Mouse (Mus musculus) midbrain, embryonic 11.5 days (tissue): ENCODE results near the gene Gpatch4. TPM values are rescaled to one million over a fixed set of nuclear protein-coding genes. Genes with fewer than 3 reads are reported as not detected.

Experiments
- ATAC-seq: fragments of 200-750 bp; cut with Nextera tagmentation; 2 replicates; pipeline ENCODE4 v1.8.0; 2017; ENCODE audit warnings: moderate TSS enrichment, moderate library complexity; ENCODE audit not compliant: low FRiP score
- DNase-seq: peaks from one replicate; pipeline ENCODE4 v3.0.0; 2015; ENCODE audit warnings: low spot score; ENCODE audit errors: missing footprints
- H3K27ac ChIP-seq: fragments of 300-500 bp; sonication (generic); 2 replicates; pipeline ENCODE4 v1.5.1; 2014; ENCODE audit warnings: low read depth, low read length
- H3K27me3 ChIP-seq: fragments of 300-500 bp; sonication (generic); 2 replicates; pipeline ENCODE4 v1.6.1; 2014; ENCODE audit warnings: mild to moderate bottlenecking, low read length, moderate library complexity, mixed read lengths; ENCODE audit not compliant: control insufficient read depth, insufficient read depth
- H3K36me3 ChIP-seq: fragments of 300-500 bp; sonication (generic); 2 replicates; pipeline ENCODE4 v1.6.1; 2014; ENCODE audit warnings: mild to moderate bottlenecking, low read length, moderate library complexity, mixed read lengths; ENCODE audit not compliant: control insufficient read depth, insufficient read depth
- H3K4me1 ChIP-seq: fragments of 300-500 bp; sonication (generic); 2 replicates; pipeline ENCODE4 v1.6.1; 2014; ENCODE audit warnings: low read length; ENCODE audit not compliant: control insufficient read depth, insufficient read depth
- H3K4me2 ChIP-seq: fragments of 300-500 bp; sonication (generic); 2 replicates; pipeline ENCODE4 v1.6.1; 2014; ENCODE audit warnings: mild to moderate bottlenecking, moderate library complexity
- H3K4me3 ChIP-seq: fragments of 300-500 bp; sonication (generic); 2 replicates; pipeline ENCODE4 v1.5.1; 2014; ENCODE audit warnings: low read depth, low read length
- H3K9ac ChIP-seq: fragments of 300-500 bp; sonication (generic); 2 replicates; pipeline ENCODE4 v1.6.1; 2014; ENCODE audit warnings: low read length
- H3K9me3 ChIP-seq: fragments of 300-500 bp; sonication (generic); 2 replicates; pipeline ENCODE4 v1.6.1; 2016; ENCODE audit warnings: low read length; ENCODE audit not compliant: control insufficient read depth
- WGBS: fragments of 180-500 bp; shearing (Covaris S2); extraction: QIAGEN DNeasy Blood & Tissue Kit; methylation state at CpG from one replicate; pipeline ENCODE4 v1.1.7; 2014; 5-methylcytosine and 5-hydroxymethylcytosine counted together
- polyA plus RNA-seq: library from polyadenylated mRNA; unstranded; fragments of >200 nt; fragmentation: Nextera tagmentation; extraction: Ambion mirVana; gene quantifications from 2 replicates; pipeline ENCODE4 v1.2.1, GENCODE M21; 2014

Gpatch4 gene
- polyA plus RNA-seq: 31.8 and 32.9 TPM in 2 replicates

DNA sequence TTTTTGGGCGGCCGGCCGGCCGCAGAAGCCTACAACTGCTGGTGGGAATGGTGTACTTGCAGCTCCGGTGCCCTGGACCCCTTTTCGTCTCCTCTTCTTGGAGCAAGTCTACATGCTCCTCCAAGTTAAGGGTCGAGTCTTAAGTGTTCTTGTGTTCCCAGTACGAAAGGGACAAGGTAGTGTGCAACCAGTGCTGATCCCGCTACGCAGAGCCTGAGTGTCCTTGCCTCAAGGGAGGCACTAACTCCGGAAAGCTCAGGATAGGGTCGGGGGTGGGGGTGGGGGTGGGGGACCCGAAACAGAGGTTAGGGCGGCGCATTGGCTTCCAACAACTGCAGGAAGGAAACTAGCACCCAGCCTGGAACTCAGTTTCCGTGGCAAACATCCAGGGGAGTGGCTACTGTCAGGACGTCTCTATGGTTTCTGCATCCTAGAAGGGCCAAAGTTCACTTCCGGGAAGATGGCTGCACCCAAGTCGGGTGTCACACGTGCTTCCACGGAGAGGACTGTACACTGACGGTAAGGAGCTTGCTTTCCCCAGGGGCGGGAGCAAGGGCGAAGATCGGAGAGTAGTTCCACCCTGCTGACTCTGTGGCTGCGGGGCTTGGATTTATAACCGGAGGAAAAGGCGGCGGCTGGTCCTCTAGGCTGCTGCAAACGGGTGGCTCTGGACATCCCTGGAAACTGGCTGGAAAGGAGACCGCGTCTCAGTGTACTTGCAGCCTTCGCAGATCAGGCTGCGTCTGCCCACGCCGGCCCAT, at the start of gene Gpatch4:
TSS of gene Gpatch4 (plus strand) at position 448 of the 761 bp plus-strand sequence.
- DNase-seq: peak; percentile 99
- WGBS: 9% methylated on average over 36 of the region's 36 CpGs
- H3K9ac ChIP-seq: peak within 1 kb of the TSS; percentile 64
- H3K4me2 ChIP-seq: peak within 1 kb of the TSS; percentile 76
- H3K4me1 ChIP-seq: peaks cover 8% of the 10 kb centered on the region
- no peaks in the 10 kb centered on the region for H3K36me3 ChIP-seq
- peak; percentile 90 for ATAC-seq
- no peaks in the 10 kb centered on the region for H3K27me3 ChIP-seq
- no peaks in the 10 kb centered on the region for H3K9me3 ChIP-seq
- peak within 1 kb of the TSS; percentile 66 for H3K4me3 ChIP-seq
- H3K27ac ChIP-seq: no peak within 1 kb of the TSS; the same call in 1 of the 2 replicates

DNA sequence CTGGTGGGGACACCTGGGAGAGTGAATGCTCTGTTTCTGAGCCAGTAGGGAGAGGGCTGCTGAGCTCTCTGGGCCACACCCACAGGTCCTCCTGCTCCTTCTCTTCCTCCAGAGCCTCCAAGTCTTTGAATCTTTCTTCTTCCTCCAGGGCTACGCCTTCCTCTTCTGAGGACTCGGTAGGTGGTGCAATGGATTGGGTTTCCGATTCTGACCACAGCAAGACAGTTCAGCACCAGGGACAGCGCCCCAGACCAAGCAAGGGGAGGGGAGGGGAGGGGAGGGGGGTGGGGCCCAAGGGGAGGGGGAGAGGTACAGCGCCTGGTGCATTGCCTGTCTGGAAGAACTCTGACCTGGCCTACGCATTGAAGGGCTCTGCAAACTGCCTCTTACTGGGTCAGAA, 49.5 kb upstream of the Gpatch4 start:
- 2% methylated on average over 6 of the region's 6 CpGs for WGBS
- Histone ChIP-seq H3K4me1 (peaks cover 4% of the 10 kb centered on the region), H3K9me3 (no peaks in the 10 kb centered on the region), H3K9ac (no peak overlapping the region), H3K36me3 (no peaks in the 10 kb centered on the region), H3K27me3 (peaks cover 52% of the 10 kb centered on the region), H3K4me2 (no peak overlapping the region), H3K27ac (no peak overlapping the region), H3K4me3 (no peak overlapping the region)
- DNase-seq: peak; percentile 92
- no peak for ATAC-seq

DNA sequence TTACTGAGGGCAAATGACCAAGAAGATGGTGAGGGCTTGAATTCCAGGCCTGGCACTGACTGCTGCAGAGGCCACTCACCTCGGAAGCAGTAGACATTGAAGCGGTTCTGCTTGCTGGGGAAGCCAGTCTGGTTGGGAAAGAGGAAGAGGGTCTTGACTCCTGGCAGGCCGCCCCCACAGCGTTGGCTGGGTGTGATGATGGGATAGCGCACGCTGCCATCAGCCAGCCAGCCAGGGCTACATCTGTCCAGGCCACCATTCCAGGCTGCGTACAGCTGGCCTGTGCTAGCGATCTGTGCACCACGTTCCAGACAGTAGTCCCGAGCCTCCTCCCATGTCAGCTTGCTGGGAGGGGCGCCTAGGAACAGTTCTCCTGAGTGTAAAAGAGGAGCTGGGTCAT, 47.6 kb upstream of the Gpatch4 start:
- H3K4me2 ChIP-seq: no peak overlapping the region
- WGBS: 21% methylated on average over 11 of the region's 11 CpGs
- peaks cover 71% of the 10 kb centered on the region for H3K27me3 ChIP-seq
- DNase-seq: no peak
- no peaks in the 10 kb centered on the region for H3K36me3 ChIP-seq
- ATAC-seq: no peak
- no peak overlapping the region for H3K27ac ChIP-seq
- peaks cover 11% of the 10 kb centered on the region for H3K4me1 ChIP-seq
- no peaks in the 10 kb centered on the region for H3K9me3 ChIP-seq
- H3K9ac ChIP-seq: no peak overlapping the region
- no peak overlapping the region for H3K4me3 ChIP-seq

DNA sequence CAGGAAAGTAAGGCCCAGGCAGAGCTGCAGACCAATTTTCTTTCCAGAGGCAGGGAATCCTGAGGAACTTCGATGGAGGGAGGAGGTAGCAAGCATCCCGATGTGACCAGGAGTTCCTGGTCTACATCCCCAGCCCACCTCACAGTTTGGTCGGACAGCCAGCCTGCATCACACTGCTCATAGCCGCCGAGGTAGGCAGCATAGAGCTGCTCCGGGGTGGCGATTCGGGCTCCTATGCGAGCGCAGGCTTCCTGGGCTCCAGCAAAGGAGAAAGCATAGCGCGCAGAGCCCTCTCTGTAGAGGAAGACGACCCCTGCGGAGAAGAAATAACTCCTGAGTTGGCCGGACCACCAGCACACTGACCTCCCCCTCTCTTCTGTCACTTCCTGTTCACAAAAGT, 46.5 kb upstream of the Gpatch4 start:
- no peak overlapping the region for H3K27ac ChIP-seq
- ATAC-seq: no peak
- H3K27me3 ChIP-seq: peaks cover 82% of the 10 kb centered on the region
- peak overlapping the region; percentile 23 for H3K4me3 ChIP-seq
- peak overlapping the region; percentile 49; the same call in 1 of the 2 replicates for H3K4me2 ChIP-seq
- under 1% methylated on average over 15 of the region's 15 CpGs for whole genome bisulfite sequencing
- peak; percentile 91 for DNase-seq
- no peaks in the 10 kb centered on the region for H3K9me3 ChIP-seq
- H3K9ac ChIP-seq: no peak overlapping the region
- peaks cover 11% of the 10 kb centered on the region for H3K4me1 ChIP-seq
- H3K36me3 ChIP-seq: no peaks in the 10 kb centered on the region

DNA sequence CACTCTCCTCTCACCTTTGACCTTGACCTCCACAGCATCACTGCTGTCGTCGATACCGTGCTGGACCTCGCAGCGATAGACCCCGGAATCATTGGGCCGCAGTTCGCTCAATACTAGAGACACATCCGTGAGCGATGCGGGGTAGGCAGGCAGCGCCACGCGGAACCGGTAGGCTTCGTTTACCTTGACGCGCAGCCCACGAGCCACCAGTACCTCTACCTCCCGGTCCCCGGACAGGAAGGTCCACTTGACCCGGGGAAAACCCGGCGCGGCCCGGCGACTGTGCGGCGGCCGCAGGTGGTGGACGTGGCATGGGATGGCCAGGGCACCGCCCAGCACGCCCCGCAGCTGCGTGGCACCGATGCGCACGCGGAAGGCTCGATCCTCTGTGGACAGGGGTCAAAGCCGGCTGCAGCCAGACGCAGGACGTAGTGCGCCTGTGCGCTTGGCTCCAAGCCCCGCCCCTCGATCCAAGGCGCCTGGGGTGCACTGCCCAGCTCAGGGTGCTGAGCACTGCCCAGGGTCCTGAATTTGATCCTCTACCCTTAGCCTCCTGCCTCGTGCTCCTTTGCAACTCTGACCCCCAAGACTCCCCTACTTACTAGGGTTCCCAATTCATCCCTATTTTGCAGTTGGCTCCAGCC, 45.8 kb upstream of the Gpatch4 start:
- Histone ChIP-seq H3K27me3 (peaks cover 89% of the 10 kb centered on the region), H3K9ac (peak overlapping the region; percentile 2), H3K27ac (no peak overlapping the region), H3K4me1 (peaks cover 11% of the 10 kb centered on the region), H3K4me2 (peak overlapping the region; percentile 49), H3K36me3 (no peaks in the 10 kb centered on the region), H3K9me3 (no peaks in the 10 kb centered on the region), H3K4me3 (peak overlapping the region; percentile 23)
- DNase-seq (peak; percentile 92), ATAC-seq (no peak; the same call in 1 of the 2 replicates)
- WGBS: under 1% methylated on average over 49 of the region's 49 CpGs

DNA sequence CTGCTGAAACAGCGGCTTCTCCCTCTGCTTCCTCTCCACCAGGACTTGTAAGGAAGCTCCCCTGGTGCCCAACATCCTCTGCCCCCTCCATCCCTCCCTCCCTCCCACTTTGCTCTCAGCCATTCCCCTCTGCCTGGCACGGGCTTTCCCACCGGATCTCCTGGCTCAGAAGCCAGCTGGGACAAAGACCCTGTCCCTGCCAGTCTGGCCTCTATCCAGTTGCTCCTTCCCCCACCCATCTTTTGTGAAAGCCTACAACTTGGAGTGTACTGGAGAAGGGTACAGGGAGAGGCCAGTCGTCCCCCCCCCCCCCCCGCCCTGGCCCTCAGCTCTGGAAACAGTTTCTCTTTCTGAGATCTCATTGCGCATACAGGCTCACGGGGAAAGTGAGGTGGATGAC, 44.2 kb upstream of the Gpatch4 start:
- peaks cover 91% of the 10 kb centered on the region for H3K27me3 ChIP-seq
- DNase-seq: no peak
- ATAC-seq: no peak
- no peak overlapping the region for H3K4me2 ChIP-seq
- peaks cover 14% of the 10 kb centered on the region for H3K4me1 ChIP-seq
- no peaks in the 10 kb centered on the region for H3K36me3 ChIP-seq
- no peak overlapping the region for H3K27ac ChIP-seq
- WGBS: 2% methylated on average over 7 of the region's 7 CpGs
- H3K9ac ChIP-seq: no peak overlapping the region
- H3K9me3 ChIP-seq: no peaks in the 10 kb centered on the region
- no peak overlapping the region for H3K4me3 ChIP-seq

DNA sequence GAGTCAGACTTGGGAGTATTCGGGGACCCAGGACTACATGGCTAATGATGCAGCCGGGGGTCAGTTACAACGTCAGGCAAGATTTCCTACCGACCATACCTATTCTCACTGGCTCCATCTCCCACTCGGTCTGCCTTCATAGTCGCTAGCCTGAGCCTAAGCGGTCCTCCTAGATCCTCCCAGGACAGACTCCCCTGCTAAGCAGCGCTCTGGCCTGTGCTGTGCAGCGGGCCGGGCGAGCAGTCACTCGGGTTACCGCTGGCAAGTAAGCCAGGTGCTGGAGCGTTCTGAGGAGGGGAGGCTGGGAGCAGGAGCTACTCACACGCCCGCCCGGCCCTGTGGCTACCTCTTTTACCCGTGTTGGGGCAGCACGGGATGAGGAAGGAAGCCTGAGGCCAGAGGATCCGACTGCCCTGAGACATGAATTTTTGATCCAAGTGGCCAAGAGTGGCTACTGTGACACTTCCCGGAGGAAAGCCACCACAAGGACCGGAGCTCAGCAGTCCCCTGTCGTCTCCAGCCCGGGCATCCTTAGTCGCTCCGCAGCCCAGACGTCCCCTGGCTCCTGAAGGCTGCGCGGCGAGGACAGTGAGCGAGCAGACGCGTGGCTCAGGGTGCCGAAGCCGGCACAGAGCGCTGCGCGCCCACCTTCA, 43.5 kb upstream of the Gpatch4 start:
- H3K4me1 ChIP-seq: peaks cover 14% of the 10 kb centered on the region
- ATAC-seq (no peak), DNase-seq (peak; percentile 93)
- no peaks in the 10 kb centered on the region for H3K36me3 ChIP-seq
- no peaks in the 10 kb centered on the region for H3K9me3 ChIP-seq
- no peak overlapping the region for H3K9ac ChIP-seq
- H3K4me2 ChIP-seq: peak overlapping the region; percentile 58
- H3K4me3 ChIP-seq: peak overlapping the region; percentile 28
- H3K27me3 ChIP-seq: peaks cover 87% of the 10 kb centered on the region
- H3K27ac ChIP-seq: no peak overlapping the region
- 1% methylated on average over 38 of the region's 38 CpGs for WGBS

DNA sequence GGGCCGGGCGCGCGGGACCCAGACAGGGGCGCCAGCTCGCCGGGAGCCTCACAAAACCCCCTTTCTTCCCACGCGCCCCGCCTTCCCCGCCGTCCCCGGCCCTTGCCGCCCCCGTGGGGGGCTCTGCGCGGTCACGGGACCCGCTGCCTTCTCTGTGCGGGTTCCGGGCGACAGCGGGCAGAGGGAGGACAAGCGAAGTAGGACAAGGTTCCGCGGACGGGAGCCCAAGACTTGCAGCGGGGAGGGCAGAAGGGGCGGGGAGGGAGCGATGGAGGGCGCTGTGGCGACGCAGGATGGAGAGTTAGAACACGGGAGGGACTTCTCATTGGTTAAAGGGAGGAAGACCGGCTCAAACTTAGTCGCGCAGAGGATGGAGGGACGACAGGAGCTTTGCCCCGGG, 42.7 kb upstream of the Gpatch4 start, which contains the start of gene Bcan:
TSS of gene Bcan (minus strand) at position 50 of the 400 bp plus-strand sequence.
- H3K27ac ChIP-seq: no peak within 1 kb of the TSS
- 1% methylated on average over 39 of the region's 39 CpGs for WGBS
- DNase-seq: peak; percentile 90

More for the DNA sequence above, 42.7 kb upstream of the Gpatch4 start, which contains the start of gene Bcan:
- no peak for ATAC-seq
- Histone ChIP-seq H3K27me3 (peaks cover 79% of the 10 kb centered on the region), H3K36me3 (no peaks in the 10 kb centered on the region), H3K9ac (no peak within 1 kb of the TSS), H3K4me2 (peak within 1 kb of the TSS; percentile 58), H3K4me3 (peak within 1 kb of the TSS; percentile 28), H3K9me3 (no peaks in the 10 kb centered on the region), H3K4me1 (peaks cover 14% of the 10 kb centered on the region)
